Mouse (Mus musculus) cerebellum, postnatal 25 days (tissue): ENCODE results near the gene Pfdn2.
"Not testable (repeated sequence)": the region's sequence is repeated elsewhere in the genome, so short reads cannot be mapped to it uniquely, and the experiment has no call there.

Experiments used
- DNase-seq, 2 experiments: peaks; one replicate each; pipeline ENCODE4 v3.0.0; 2021; ENCODE audit warnings: mixed read lengths in 2 of 2

The Pfdn2 gene

GRCm38 (mm10) chr1:171345225-171346094 is at the start of gene Pfdn2, which contains the start of gene Nit1:
Gene Pfdn2 (plus strand): TSS chr1:171345670.
Gene Nit1 (minus strand): TSS chr1:171345646.
- peak; percentile 93 to 95 for DNase-seq

- peak in 1 of 2 experiments; percentile 30 for DNase-seq
Observed at GRCm38 (mm10) chr1:171298226-171298625, 47.2 kb upstream of the Pfdn2 start.

- not testable (repeated sequence) for DNase-seq
Observed at GRCm38 (mm10) chr1:171306157-171306556, 39.3 kb upstream of the Pfdn2 start.

GRCm38 (mm10) chr1:171309321-171309720 is 36.1 kb upstream of the Pfdn2 start:
- no peak for DNase-seq

- peak in 1 of 2 experiments; percentile 48 for DNase-seq
Observed at GRCm38 (mm10) chr1:171319748-171320147, 25.7 kb upstream of the Pfdn2 start.

GRCm38 (mm10) chr1:171320151-171320550 is 25.3 kb upstream of the Pfdn2 start:
- peak; percentile 84 to 86 for DNase-seq

- peak in 1 of 2 experiments; percentile 31 for DNase-seq
Observed at GRCm38 (mm10) chr1:171321415-171321814, 24.1 kb upstream of the Pfdn2 start.

- DNase-seq: peak in 1 of 2 experiments; percentile 27
Observed at GRCm38 (mm10) chr1:171322012-171322411, 23.5 kb upstream of the Pfdn2 start.

- no peak for DNase-seq
Observed at GRCm38 (mm10) chr1:171325571-171325970, 19.9 kb upstream of the Pfdn2 start.

GRCm38 (mm10) chr1:171326588-171326987 is 18.9 kb upstream of the Pfdn2 start:
- not testable (repeated sequence) for DNase-seq

- peak in 1 of 2 experiments; percentile 14 for DNase-seq
Observed at GRCm38 (mm10) chr1:171328244-171328643, 17.2 kb upstream of the Pfdn2 start.

- peak; percentile 92 to 93 for DNase-seq
Observed at GRCm38 (mm10) chr1:171328839-171329432, 16.5 kb upstream of the Pfdn2 start, which contains the start of gene Dedd. Gene Dedd (plus strand): TSS chr1:171329145.

- DNase-seq: no peak
Observed at GRCm38 (mm10) chr1:171329433-171330215, 15.8 kb upstream of the Pfdn2 start.

GRCm38 (mm10) chr1:171330216-171330560 is 15.3 kb upstream of the Pfdn2 start:
- DNase-seq: no peak

- no peak for DNase-seq
Observed at GRCm38 (mm10) chr1:171342262-171343207, 2.9 kb upstream of the Pfdn2 start.

- DNase-seq: peak in 1 of 2 experiments; percentile 39
Observed at GRCm38 (mm10) chr1:171343922-171344677, 1.4 kb upstream of the Pfdn2 start.

GRCm38 (mm10) chr1:171344715-171345114 is 755 bp upstream of the Pfdn2 start:
- no peak for DNase-seq

- DNase-seq: no peak
Observed at GRCm38 (mm10) chr1:171346095-171346450, 603 bp downstream of the Pfdn2 start.

- DNase-seq: peak; percentile 36 to 69
Observed at GRCm38 (mm10) chr1:171348665-171349064, 3.2 kb downstream of the Pfdn2 start.

GRCm38 (mm10) chr1:171349210-171349609 is 3.7 kb downstream of the Pfdn2 start:
- DNase-seq: peak in 1 of 2 experiments; percentile 15

- DNase-seq: peak in 1 of 2 experiments; percentile 47
Observed at GRCm38 (mm10) chr1:171355812-171356340, 10.4 kb downstream of the Pfdn2 start.
